Mouse (Mus musculus) central nervous system, embryonic 14 days (tissue): ENCODE measurements around the gene Aldh1a1. TPM values are rescaled to one million over a fixed set of nuclear protein-coding genes. Genes with fewer than 3 reads are reported as not detected.

ENCODE experiments used
- polyA plus RNA-seq: library from polyadenylated mRNA; depleted of rRNA; stranded (reverse); fragments of >200 nt; gene quantifications from 2 replicates; pipeline ENCODE4 v1.2.3, GENCODE M21; 2012; rRNA removed

The Aldh1a1 gene
- polyA plus RNA-seq: 2.1 and 3.4 TPM in 2 replicates

DNA sequence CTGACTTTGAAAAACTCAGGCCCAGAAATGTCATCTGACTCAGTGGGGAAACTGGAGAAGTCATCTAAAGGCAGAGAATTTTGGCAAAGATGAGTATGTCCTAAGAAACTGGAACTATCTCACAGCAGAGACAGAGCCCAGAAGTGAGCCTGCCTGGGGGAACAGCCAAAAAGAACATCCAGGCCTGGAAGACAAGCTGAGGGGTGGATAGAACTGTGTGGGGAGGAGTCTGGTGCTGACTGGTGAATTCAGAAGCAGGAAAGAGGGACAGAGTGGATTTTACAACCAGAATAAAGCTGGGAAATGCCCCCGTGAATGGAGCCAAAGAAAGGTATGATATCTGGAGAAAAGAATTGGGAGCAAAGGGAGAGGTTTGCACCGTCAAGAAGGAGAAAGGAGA is at the start of gene Aldh1a1:
TSS of gene Aldh1a1 (plus strand) at position 225 of the 400 bp plus-strand sequence.

Other genes with a start within 250 kb of the Aldh1a1 start
- 4.4 and 16.3 TPM in 2 replicates for gene Anxa1, start 101.8 kb upstream of the Aldh1a1 start, polyA plus RNA-seq
- 1.0 and 2.3 TPM in 2 replicates for gene Aldh1a7, start 234.8 kb downstream of the Aldh1a1 start, polyA plus RNA-seq